ENCODE assay signal across 16 mouse cellular contexts in the genomic region with DNA sequence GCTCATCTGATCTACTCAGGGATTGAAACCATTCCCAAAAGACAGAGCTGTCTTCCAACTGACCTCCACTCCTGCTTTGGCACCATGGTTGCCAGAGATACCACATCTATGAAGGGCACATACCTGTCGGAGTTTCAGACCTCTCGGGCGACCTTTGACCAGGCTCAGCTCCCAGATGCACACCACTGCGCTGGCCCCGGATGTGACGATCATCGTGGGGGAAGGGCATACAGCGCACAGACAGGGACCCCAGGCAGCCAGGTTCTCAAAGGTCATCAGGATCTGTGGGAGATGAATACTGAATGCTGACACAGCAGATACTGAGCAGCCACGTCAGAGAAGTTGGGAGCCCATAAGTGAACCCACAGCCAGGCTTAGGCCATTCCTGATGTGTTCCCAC. TPM values are rescaled to one million over a fixed set of nuclear protein-coding genes. Genes with fewer than 3 reads are reported as not detected.
"Had no signal": no experiment of that assay in that cellular context is flagged by ENCODE, and none has a peak within 500 bp of the region (broad histone marks: within the 10 kb centered on the region; RNA-seq: fewer than 3 reads in every experiment).

No protein-coding gene starts in this region.

- H3K36me3 ChIP-seq: limb, embryonic 13.5 days; midbrain, embryonic 10.5 days; neural tube, embryonic 15.5 days had no signal

- H3K4me2 ChIP-seq: limb, embryonic 13.5 days; neural tube, embryonic 15.5 days had no signal

- DNase-seq: kidney, adult 11 months; kidney, adult 9 months; kidney, postnatal 36 days; left cerebral cortex, postnatal 4 days; lung, adult 18-20 months; lung, postnatal 10 days; lung, postnatal 4 days; midbrain, embryonic 14.5 days; thymus, postnatal 14 days had no signal

- H3K27me3 ChIP-seq: neural tube, embryonic 15.5 days had no signal

- H3K27ac ChIP-seq: kidney, postnatal 0 days; limb, embryonic 13.5 days; neural tube, embryonic 15.5 days; stomach, postnatal 0 days had no signal

- H3K9me3 ChIP-seq: limb, embryonic 13.5 days; midbrain, embryonic 10.5 days; neural tube, embryonic 15.5 days had no signal

- H3K4me3 ChIP-seq: limb, embryonic 13.5 days; midbrain, embryonic 10.5 days; myocyte; neural tube, embryonic 15.5 days had no signal

- H3K9ac ChIP-seq: limb, embryonic 13.5 days; neural tube, embryonic 15.5 days had no signal

- H3K4me1 ChIP-seq: limb, embryonic 13.5 days; neural tube, embryonic 15.5 days had no signal

RNA-seq across cellular contexts. Expression of a gene that starts 20.5 kb away (rescaled TPM):
- total RNA-seq: megakaryocyte, adult 5-6 weeks had no signal
- polyA plus RNA-seq: myocyte had no signal
